Mouse (Mus musculus): ENCODE results near the gene 1700122O11Rik.

Gene 1700122O11Rik

DNA sequence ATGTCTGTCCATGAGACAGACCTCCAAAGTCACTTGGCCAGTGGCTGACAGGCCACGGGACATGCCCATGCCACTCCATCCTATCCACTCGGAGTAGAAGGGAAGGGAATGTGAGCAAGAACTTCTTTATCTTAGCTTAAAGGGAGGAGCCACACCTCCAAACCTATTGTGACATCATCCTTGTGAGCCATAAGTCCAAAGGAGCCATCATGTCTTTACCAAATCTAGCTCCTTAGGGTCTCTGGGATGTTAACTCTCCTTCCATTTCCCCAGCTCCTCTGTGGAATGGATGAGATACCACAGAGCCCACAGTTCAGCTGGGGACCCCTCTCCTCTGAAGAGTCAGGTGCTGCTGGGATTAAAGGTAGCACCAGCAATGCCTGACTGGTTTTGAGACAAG lies at the start of gene 1700122O11Rik:
1700122O11Rik (minus strand) TSS at position 101 of the 400 bp plus-strand sequence.
- DNase-seq (ENCODE audit: low spot score in 2 of 2), result no peak

DNA sequence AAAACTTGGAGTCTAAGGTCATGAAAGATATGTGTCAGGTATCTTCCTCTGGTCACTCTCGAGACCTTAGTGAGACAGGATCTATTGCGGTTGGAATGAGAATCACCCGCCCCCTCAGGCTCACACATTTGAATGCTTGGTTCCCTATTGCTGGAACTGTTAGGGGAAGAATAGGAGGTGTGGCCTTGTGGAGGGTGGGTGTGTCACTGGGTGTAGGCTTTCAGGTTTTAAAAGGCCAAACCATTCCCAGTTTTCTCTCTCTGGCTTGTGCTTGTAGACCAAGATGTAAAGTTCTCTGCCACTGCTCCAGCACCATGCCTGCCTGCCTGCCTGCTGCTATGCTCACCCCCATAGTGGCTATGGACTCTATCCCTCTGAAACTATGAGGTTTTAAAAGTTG lies 42.5 kb upstream of the 1700122O11Rik start:
- no peak for DNase-seq (ENCODE audit: low spot score in 2 of 2)

DNA sequence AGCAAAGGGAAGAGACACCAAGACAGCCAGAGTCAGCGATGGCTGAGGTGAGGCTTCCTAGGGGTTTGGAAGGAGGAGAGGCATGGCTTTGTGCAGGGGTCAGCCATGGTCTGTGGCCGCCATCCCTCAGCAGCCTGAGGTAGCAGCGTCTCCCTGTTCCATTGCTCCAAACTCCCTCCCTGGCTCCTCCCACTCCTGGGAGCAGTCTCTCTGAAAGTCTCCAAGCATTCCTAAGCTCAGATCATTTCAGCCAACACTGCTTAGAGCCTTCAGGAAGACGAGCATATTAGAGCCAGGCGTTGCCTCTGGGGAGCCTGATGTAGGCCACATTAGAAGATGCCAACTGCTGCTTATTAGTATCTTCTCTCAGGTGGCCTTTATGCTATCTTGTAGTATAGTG lies 29.6 kb upstream of the 1700122O11Rik start:
- no peak for DNase-seq (ENCODE audit: low spot score in 2 of 2)

DNA sequence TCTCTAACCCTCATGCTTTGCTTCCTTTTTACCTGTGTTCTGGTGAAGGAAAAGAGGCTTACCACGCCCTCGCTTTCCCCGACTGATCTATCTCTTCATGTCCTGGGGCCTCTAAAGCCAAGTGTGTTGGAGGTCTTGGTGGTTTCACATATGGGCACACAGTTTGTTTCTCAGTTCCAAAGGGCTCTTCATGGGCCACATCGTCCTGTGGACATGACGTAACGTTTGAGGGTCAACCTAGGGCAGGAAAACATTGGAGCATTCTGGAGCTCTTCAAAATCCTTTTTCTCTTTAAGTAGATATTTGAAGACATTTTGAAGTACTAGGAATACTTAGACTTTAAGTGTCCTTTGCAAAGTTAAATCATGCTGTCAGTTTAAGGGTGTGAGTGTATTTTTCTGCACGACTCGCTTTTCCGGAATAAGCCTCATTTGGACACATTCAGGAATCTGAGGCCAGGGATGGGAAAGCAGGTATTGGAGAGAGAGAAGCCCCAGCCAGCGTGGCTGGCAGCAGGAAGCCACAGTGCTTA lies 29.1 kb upstream of the 1700122O11Rik start:
- DNase-seq (ENCODE audit: low spot score in 2 of 2), result no peak

DNA sequence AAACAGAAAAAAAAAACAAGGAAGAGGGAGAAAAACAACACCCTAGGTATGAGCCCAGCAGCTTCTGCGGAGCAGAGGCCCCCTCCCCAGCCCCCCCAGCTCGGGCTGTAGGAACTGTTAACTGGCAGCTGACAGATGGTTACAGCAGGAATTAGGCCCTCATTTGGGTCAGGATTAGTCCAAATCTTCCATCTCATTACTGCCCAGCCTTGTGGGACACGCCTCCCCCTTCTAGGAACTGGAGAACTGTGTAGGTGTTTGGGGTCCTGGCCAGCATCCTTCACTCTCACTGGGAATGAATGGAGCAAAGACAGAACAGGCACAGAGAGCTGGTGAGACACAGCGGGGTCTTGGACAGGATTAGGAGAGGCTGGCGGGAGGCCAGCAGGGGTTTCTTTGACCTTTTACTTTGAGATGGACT lies 27.0 kb upstream of the 1700122O11Rik start:
- DNase-seq (ENCODE audit: low spot score in 2 of 2), result no peak

DNA sequence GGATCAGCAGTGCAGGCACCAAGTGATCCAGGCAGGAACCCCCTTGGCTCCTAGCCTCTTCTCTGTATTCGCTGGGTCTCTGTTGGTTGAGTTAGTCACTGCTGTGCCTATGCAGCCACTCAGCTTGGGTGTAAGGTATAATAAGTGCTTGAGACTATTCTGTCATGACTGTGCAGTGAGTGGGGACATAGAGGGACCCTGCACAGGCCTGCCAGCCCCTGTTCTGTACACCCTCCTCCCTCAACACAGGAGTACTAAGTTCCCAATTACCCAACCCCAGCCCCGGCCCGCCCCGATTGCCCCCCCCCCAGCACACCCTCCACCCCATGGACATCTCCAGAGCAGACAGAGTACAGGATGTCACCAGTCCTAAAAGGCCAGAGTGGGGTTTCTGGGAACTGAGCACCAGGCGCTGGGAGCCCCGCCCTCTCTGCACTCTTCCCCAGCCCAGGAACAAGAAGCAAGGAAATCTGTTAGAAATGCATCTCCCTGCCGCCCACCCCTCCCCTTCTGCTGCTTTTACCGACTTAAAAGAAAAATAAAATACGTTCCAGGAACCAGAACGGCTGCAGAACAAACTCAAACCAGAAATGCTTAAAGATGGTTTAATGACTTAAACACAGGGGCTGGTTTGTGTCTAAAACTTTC lies 26.2 kb upstream of the 1700122O11Rik start:
- DNase-seq (ENCODE audit: low spot score in 2 of 2), result no peak

DNA sequence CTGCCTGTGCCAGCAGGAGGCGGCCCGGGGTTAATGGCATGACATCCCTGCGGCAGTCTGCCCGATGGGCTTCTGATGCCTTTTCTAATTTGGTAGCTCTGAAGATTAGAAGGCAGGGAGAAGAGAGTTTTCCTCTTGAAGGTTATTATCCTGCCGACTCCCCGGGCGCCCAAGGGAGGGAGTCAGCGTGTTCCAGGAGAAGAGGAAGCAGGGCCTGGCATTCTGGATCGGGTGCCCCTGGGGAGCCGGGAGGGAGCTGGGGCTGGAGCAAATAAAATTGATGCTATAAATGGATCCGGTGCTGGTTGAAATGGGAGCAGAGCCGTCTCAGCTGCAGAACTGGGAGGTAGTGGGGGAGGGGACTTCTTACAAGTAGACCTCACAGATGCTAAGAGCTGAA lies 19.3 kb upstream of the 1700122O11Rik start:
- no peak for DNase-seq (ENCODE audit: low spot score in 2 of 2)

DNA sequence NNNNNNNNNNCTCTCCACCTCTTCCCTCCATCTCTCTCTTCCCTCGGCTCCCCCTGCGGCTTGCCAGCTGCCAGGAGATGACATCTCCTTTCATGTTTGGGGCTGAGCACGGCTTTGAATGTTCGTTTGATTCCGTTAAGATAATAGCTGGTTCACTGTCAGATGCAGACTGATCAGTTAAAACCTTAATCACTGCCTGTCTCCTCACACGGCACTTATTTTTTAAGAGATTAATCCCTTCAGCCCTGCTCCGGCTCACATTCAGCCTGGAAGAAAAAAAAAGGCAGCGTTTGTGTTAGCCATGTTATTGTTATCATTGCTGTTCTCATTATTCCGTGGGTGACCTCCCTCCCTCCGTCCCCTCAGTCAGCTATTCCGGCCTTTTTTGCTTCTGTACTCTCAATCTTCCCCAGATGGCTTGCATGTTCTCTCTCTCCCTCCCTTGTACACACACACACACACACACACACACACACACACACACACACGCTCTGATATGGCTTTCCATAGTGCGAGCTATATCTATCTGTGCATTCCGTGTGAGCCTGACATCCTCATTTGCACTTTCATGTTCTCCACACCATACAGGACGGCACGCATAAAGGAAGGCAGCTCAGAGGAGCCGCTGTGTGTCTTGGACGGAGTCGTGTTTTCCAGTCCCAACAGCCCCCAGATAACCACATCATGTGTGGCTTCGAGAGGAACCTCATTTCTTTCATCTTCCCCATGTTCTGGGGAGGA lies 17.2 kb upstream of the 1700122O11Rik start:
- DNase-seq (ENCODE audit: low spot score in 2 of 2), result no peak

DNA sequence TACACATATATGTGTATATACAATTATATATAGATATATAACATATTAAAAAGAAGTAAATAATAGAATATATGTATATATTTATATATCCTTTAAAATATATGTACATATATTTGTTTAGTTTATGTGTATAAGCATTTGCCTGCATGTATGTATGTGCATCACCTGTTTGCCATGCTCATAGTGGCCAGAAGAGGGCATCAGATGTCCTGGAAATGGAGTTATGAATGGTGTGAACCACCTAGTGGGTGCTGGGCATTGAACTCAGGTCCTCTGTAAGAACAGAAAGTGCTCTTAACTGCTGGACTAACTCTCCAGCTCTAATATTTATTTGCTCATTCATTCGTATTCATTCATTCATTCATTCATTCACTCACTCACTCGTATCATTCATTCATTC lies 15.6 kb upstream of the 1700122O11Rik start:
- no peak for DNase-seq (ENCODE audit: low spot score in 2 of 2)

DNA sequence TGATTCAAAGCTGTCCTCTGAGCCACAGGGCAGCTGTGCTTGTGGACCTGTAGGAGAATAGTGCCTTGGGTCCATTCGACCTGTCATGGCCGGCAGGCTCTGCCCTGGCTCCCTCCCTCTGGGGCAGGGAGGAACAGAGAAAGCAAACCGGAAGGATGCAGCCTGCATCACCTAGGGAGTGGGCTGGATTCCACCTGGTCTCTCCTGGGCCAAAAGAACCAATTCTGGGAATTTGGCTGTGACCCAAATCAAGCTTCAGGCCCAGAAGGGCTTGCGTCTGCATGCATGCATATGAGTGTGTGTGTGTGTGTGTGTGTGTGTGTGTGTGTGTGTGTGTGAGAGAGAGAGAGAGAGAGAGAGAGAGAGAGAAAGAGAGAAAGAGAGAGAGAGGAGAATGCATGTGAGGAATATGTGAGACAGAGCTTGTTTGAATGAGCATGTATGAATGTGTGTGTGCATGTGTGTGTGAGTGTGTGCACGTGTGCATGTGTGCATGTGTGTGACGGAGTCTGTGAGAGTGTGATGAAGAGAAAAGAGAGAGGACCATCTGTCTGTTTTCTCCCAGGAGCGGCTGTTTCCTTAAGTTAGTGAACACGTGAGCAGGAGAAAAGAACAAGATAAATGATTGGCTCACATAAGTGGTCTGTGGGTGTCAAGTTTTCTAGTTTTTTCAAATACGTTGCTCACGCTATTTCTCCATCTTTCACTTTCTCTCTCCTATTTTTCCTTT lies 14.4 kb upstream of the 1700122O11Rik start:
- DNase-seq (ENCODE audit: low spot score in 2 of 2), result no peak

DNA sequence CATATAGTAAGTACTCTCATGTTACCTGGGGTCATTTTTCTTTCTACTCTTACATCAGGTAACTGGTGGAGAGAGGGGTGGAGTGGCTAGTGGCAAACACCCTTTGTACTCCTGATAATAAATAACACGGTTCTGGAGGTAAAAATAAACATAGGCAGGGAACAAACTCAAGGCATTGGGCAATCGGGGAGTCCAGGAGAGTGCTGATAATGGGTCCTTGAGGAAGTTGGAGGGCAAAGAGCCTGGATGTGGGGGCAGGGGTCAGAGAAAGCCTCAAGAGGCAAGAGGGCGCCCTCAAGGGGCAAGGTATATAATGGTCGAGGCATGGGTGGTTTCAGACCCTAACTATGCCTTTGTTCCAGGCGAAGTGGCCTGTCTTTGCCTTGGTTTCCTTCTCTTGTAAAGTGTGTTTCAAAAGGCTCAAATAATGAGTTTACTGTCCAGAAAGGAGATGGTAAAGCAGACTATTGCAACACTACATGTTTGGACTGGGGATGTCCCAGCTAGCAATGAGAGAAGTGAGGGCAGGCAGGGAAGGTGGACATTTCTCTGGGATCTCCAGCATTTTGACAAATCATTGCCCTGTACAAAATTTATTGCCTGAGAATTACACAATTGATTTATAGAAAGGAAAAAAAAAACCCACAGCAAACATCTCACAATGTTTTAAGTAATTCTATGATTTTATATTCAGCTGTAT lies 13.7 kb upstream of the 1700122O11Rik start:
- no peak for DNase-seq (ENCODE audit: low spot score in 2 of 2)

DNA sequence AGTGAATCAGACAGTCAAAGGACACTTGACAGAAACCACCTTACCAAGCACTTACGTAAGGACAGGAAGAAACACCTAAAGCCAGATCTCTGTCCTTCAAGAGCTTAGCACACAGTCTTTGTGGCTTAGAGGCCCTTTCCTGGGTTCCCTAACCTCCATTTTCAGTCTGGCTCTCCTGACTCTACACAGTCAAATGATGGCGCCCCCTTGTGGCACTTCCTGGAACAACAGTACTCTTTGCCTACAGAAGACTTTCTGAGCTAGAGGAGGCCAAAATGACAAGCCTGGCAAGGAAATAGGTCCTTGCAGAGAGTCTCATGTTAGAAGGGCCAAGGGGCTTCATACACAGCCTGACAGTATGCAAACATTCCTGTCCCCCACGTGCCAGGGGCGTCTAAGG lies 7.5 kb upstream of the 1700122O11Rik start:
- DNase-seq (ENCODE audit: low spot score in 2 of 2), result peak; percentile 54 to 76

DNA sequence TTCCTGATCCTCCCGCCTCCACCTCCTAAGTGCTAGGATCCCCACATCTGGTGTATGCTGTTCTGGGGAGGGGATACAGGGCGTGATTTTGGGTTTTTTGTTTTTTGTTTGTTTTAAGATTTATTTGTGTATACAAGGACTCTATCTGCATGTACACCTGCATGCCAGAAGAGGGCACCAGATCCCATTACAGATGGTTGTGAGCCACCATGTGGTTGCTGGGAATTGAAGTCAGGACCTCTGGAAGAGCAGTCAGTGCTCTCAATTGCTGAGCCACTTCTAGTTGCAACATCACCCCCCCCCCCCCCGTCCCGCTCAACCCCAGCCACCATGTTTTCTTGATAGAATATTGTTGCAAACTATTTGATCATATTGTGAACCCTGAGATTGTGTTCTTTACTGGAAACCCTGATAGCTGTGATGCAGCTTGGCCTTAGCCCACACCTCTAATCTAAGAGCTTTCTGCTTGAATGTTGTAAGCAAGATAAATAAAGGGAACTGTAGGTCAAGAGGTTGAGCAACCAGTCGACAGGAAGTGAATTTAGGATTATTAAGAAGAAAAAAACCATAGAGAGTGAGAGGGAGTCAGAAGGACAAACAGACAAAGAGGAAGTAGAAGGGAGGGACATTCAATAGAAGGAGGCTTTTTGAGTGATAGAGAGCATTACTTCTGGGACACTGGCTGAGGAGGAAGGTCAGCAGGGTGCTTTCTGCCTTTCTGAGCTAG lies 5.2 kb upstream of the 1700122O11Rik start:
- DNase-seq (ENCODE audit: low spot score in 2 of 2), result no peak

DNA sequence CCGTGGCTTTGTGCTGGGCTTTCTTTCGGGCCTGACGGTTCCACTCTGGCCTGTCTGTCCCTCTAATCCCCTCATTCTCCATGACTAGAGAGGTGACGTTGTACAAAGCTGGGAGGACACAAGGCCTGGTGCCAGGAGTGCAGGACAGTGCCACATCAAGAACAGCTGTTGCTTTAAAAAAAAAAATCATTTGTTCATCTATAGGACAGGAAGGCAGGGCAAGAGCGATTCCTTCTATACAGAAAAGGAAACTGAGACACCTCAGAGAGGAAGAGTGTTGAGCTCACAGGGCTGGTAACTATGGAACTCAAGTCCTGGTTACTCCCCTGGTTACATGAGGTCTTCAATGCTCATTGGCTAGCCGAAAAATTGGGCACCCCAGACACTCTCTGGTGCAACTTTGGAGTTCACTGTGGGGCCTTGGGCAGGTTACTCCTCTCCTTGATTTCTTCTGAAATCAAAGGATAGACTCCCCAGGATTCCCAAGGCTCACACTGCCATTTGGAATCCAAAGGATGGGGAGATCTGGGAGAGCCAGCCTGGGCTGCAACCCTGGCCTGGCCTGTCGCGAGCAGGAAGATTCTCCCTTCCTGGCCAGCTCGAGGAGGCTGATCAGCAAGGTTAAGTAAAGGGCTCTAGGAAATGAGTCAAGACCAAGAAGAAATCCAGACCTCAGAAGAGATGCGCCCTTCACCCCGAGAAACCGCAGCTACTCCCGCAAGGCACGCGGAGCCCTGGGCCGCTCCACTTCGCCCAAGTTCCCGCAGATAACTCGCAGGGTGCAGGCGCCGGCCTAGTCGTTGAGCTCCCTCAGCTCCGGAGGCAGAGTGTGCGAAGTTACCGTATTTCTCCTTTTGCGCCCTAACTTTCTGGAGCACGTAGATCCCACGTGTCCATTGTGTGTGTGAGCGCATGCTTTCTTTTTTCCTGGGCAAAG lies 3.5 kb upstream of the 1700122O11Rik start:
- DNase-seq (ENCODE audit: low spot score in 2 of 2), result peak in 1 of 2 experiments; percentile 3

DNA sequence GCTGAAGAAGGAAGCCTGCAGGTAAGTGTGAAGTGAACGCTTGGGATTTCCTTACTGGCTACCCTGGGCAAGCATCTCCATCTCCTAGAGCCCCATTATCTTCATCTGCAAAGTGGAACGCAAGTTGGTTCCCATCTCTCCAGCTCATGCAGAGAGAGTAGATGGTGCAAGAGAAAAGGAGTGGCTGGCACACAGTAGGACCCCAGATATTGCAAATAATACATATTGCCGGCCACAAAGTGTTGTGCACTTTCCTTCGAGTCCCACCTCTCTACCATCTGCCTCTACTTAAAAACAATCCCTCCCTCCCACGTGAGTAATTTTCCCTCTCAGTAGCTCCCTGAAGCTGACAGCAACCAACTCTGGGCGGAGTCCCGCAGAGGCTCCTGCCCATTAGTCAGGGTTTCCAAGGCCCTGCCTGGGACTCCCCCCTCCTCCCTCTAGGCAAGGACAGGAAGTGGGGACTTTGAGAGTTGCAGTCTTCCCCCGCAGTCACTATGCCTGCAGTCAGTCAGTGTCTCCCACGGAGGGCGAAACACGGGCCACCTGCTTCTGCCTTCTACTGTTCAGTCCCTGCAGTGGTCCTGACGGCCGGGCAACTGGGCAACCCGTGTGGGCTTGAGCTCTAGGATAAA lies 1.3 kb upstream of the 1700122O11Rik start:
- peak in 1 of 2 experiments; percentile 18 for DNase-seq (ENCODE audit: low spot score in 2 of 2)

DNA sequence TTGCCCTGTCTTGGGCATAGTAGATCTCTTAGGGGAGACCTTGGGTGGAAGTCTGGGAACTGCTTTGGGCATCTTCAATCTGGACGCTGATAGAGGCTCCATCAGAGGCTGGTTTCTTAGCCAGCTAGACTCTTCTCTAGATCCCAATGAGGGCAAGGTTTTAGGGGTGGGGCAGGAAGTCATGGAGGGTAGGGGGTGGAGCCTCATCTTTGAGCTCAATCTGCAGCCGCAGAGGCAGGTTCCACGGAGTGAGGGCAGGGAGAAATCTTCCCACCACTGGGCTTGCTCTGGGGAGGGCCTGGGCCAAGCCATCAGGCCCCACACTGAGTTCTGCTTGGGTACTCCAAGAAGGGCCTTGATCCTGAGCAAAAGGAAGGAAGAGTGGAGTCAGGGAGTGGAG lies 1.2 kb downstream of the 1700122O11Rik start:
- no peak for DNase-seq (ENCODE audit: low spot score in 2 of 2)

DNA sequence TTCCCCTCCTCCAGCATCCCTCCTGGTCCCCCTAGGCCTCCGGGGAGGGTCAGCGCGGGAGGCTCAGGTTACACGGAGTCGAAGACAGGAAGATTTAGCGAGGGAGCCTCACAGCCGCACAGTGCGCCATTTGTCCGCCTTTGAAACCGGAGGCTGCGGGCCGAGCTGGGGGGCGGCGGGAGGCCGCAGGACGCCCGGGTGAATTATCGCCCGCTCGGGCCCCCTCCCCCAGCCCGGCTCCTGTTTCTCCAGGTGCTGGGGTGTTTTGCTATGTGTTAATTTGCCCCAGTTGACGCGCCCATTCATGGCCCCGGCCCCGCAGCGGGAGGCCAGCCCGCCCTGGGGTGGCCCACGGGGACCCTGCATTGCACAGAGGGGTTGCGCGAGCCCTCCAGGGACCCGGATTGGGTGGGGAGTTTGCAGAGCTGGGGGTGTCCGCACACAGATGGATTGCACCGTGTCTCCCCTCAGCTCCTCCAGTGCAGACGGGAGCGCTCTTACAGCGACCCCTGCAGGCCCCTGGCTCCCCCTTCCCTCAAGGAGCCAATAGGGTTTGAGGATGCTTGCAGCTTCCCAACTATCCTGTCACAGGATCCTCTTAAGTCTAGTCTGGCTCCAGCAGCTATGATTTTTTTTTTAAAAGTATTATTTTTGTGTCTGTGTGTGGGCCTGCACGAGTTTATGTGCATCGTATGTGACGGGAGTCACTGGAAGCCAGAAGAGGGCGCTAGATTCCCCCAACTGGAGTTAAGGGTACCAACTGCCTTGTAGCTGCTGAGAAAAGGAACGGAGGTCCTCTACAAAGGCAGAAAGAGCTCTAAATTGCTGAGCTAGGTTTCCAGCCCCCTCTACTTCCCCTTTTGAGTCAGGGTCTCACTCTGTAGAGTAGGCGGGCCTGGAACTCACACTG lies 6.3 kb downstream of the 1700122O11Rik start:
- DNase-seq (ENCODE audit: low spot score in 2 of 2), result no peak

DNA sequence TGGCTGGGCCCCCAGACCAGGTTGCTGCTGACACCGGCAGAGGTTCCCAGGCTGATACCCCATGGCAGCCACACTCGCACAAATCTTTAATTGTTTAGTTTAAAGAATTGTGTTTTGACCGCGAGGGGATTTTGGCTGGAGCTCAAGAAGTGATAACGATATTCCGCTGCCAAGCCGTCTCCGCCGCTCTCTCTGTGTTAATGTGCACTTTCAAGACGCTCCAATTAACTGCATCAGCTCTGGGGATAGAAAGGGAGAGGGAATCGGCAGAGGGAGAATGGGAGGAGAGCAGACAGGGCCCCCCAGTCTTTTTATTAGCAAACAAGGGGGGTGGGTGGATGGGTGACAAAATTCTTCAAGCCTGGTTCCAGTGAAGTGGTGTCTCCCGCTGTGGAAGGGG lies 8.9 kb downstream of the 1700122O11Rik start:
- DNase-seq (ENCODE audit: low spot score in 2 of 2), result no peak

DNA sequence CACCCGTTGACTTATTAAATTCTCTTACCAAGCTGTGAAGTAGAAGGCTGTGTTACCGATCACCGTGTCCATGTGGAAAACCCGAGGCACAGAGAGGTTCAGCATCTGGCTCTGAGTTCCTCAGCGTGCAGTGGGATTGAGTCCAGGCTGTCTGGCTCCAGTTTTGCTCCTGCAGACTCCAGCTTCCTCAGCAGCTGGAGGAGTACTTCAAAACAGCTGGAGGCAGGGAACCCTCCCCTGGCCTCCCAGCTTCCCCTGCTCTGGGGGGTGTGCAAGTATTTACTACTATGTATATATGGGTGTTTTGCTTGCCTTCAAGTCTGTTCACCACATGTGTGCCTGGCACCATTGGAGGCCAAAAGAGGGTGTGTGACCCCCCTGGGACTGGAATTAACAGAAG lies 9.8 kb downstream of the 1700122O11Rik start:
- no peak for DNase-seq (ENCODE audit: low spot score in 2 of 2)

Measured in spleen, postnatal 14 days (tissue).